Mouse (Mus musculus): Measurements from ENCODE around the gene Pate2. TPM values are rescaled to one million over a fixed set of nuclear protein-coding genes. Genes with fewer than 3 reads are reported as not detected.
"Not testable (repeated sequence)": the region's sequence is repeated elsewhere in the genome, so short reads cannot be mapped to it uniquely, and the experiment has no call there.

Pate2 gene
- polyA plus RNA-seq, 1 experiment from 2014 or later: 0.32 TPM

DNA sequence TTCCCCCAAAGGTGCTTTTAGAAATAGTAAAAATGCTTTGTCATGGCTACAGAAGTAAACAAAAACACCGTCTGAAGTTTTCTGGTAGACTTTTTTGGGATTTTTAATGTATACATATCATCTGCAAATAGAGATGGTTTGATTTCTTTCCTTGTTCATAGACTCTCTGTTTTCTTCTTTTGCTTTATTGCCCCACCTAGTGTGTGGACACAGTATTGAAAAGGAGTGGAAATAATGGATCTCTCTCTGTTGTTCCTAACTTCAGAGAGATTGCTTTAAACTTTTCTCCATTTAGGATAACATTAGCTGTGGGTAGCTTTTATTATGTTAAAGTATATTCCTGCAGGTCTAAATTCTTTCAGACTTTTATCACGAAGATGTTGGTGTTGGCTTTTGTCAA, 43.9 kb downstream of the Pate2 start:
- Histone ChIP-seq H3K4me3 (no peak overlapping the region), H3K27me3 (replicated peaks) (no peaks in the 10 kb centered on the region), H3K9ac (no peak overlapping the region), H3K27ac (no peak overlapping the region), H3K9me3 (replicated peaks) (no peaks in the 10 kb centered on the region), H3K36me3 (no peaks in the 10 kb centered on the region), H3K4me2 (no peak overlapping the region), H3K4me1 (no peaks in the 10 kb centered on the region)
- ATAC-seq: no peak
- WGBS (ENCODE audit: insufficient replicate concordance): 17% methylated on average over 2 of the region's 2 CpGs

- H3K4me1 ChIP-seq; ATAC-seq; H3K9me3 ChIP-seq (replicated peaks); H3K4me2 ChIP-seq; H3K27me3 ChIP-seq (replicated peaks); H3K4me3 ChIP-seq; H3K9ac ChIP-seq; H3K36me3 ChIP-seq; H3K27ac ChIP-seq: not testable (repeated sequence)
- WGBS (ENCODE audit: insufficient replicate concordance): 46% methylated on average over 2 of the region's 2 CpGs
Observed at GRCm38 (mm10) chr9:35616784-35617183, 46.7 kb downstream of the Pate2 start.

- 55% methylated on average over 1 of the region's 1 CpGs for WGBS (ENCODE audit: insufficient replicate concordance)
- H3K4me3 ChIP-seq: no peak overlapping the region
- ATAC-seq: no peak
- H3K36me3 ChIP-seq: no peaks in the 10 kb centered on the region
- H3K9me3 ChIP-seq (replicated peaks): no peaks in the 10 kb centered on the region
- H3K4me2 ChIP-seq: no peak overlapping the region
- no peak overlapping the region for H3K9ac ChIP-seq
- no peaks in the 10 kb centered on the region for H3K27me3 ChIP-seq (replicated peaks)
- no peak overlapping the region for H3K27ac ChIP-seq
- H3K4me1 ChIP-seq: no peaks in the 10 kb centered on the region
Observed at GRCm38 (mm10) chr9:35632981-35633380, 62.9 kb downstream of the Pate2 start.

GRCm38 (mm10) chr9:35648102-35648501, 78.0 kb downstream of the Pate2 start, which contains the start of gene Pate3:
Pate3 (minus strand) TSS chr9:35648202.
- Histone ChIP-seq H3K4me2 (no peak within 1 kb of the TSS), H3K9me3 (replicated peaks) (0 out of 2 replicates have a peak, but pooled peaks cover 4% of the 10 kb centered on the region), H3K27me3 (replicated peaks) (no peaks in the 10 kb centered on the region), H3K27ac (no peak within 1 kb of the TSS), H3K4me3 (no peak within 1 kb of the TSS), H3K36me3 (no peaks in the 10 kb centered on the region), H3K9ac (no peak within 1 kb of the TSS), H3K4me1 (no peaks in the 10 kb centered on the region)
- ATAC-seq: no peak
- 55% methylated on average over 1 of the region's 1 CpGs for WGBS (ENCODE audit: insufficient replicate concordance)

- no peaks in the 10 kb centered on the region for H3K9me3 ChIP-seq (replicated peaks)
- H3K4me2 ChIP-seq: no peak overlapping the region
- 66% methylated on average over 2 of the region's 2 CpGs for WGBS (ENCODE audit: insufficient replicate concordance)
- H3K27me3 ChIP-seq (replicated peaks): no peaks in the 10 kb centered on the region
- ATAC-seq: no peak
- H3K9ac ChIP-seq: no peak overlapping the region
- no peak overlapping the region for H3K27ac ChIP-seq
- H3K4me1 ChIP-seq: no peaks in the 10 kb centered on the region
- H3K36me3 ChIP-seq: no peaks in the 10 kb centered on the region
- no peak overlapping the region for H3K4me3 ChIP-seq
Observed at GRCm38 (mm10) chr9:35673557-35673956, 103.5 kb downstream of the Pate2 start.

- 0 out of 2 replicates have a peak, but pooled peaks cover 3% of the 10 kb centered on the region for H3K9me3 ChIP-seq (replicated peaks)
- H3K9ac ChIP-seq: no peak within 1 kb of the TSS
- no peak within 1 kb of the TSS for H3K27ac ChIP-seq
- H3K36me3 ChIP-seq: no peaks in the 10 kb centered on the region
- no peaks in the 10 kb centered on the region for H3K27me3 ChIP-seq (replicated peaks)
- ATAC-seq: no peak
- H3K4me2 ChIP-seq: no peak within 1 kb of the TSS
- WGBS (ENCODE audit: insufficient replicate concordance): 40% methylated on average over 1 of the region's 1 CpGs
- H3K4me1 ChIP-seq: no peaks in the 10 kb centered on the region
- H3K4me3 ChIP-seq: no peak within 1 kb of the TSS
Observed at GRCm38 (mm10) chr9:35687013-35687412, 116.9 kb downstream of the Pate2 start, which contains the start of gene Pate1. Pate1 (minus strand) TSS chr9:35687390.

- H3K9me3 ChIP-seq (replicated peaks): no peaks in the 10 kb centered on the region
- ATAC-seq: no peak
- no peaks in the 10 kb centered on the region for H3K27me3 ChIP-seq (replicated peaks)
- H3K4me1 ChIP-seq: no peaks in the 10 kb centered on the region
- no peaks in the 10 kb centered on the region for H3K36me3 ChIP-seq
- H3K4me3 ChIP-seq: no peak overlapping the region
- H3K27ac ChIP-seq: no peak overlapping the region
- no peak overlapping the region for H3K9ac ChIP-seq
- no peak overlapping the region for H3K4me2 ChIP-seq
Observed at GRCm38 (mm10) chr9:35691924-35692323, 121.8 kb downstream of the Pate2 start.

DNA sequence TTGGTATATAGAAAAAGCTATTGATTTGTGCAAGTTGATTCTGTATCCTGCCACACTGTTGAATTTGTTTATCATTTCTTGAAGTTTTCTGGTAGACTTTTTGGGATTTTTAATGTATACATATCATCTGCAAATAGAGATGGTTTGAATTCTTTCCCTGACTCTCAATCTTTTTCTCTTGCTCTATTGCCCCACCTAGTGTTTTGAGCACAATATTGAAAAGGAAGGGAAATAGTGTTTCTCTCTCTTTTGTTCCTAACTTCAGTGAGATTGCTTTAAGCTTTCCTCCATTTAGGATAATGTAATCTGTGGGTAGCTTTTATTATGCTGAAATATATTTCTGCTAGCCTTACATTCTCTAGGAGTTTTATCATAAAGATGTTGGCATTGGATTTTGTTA, 137.2 kb downstream of the Pate2 start:
- Histone ChIP-seq H3K4me3 (no peak overlapping the region), H3K27ac (no peak overlapping the region), H3K27me3 (replicated peaks) (no peaks in the 10 kb centered on the region), H3K9ac (no peak overlapping the region), H3K4me1 (no peaks in the 10 kb centered on the region), H3K4me2 (no peak overlapping the region), H3K36me3 (no peaks in the 10 kb centered on the region), H3K9me3 (replicated peaks) (no peaks in the 10 kb centered on the region)
- ATAC-seq: no peak

Other genes with a start within 250 kb of the Pate2 start
- 0.96 and 1.0 TPM in 2 replicates for gene Cdon, start 149.2 kb upstream of the Pate2 start, polyA plus RNA-seq (2016; fragmentation: Nextera tagmentation; extraction: Ambion mirVana)
- gene Gm1113, start 52.0 kb upstream of the Pate2 start, polyA plus RNA-seq (2016; fragmentation: Nextera tagmentation; extraction: Ambion mirVana): not detected in 2 replicates
- 0.65 and 0.67 TPM in 2 replicates for gene Ddx25, start 11.8 kb upstream of the Pate2 start, polyA plus RNA-seq (2016; fragmentation: Nextera tagmentation; extraction: Ambion mirVana)
- gene Pus3, start 11.7 kb upstream of the Pate2 start, polyA plus RNA-seq (2016; fragmentation: Nextera tagmentation; extraction: Ambion mirVana): 11.7 and 12.9 TPM in 2 replicates
- 9.4 and 10.8 TPM in 2 replicates for gene Hyls1, start 114 bp downstream of the Pate2 start, polyA plus RNA-seq (2016; fragmentation: Nextera tagmentation; extraction: Ambion mirVana)
- not detected in 2 replicates for gene Pate4, start 41.7 kb downstream of the Pate2 start, polyA plus RNA-seq (2016; fragmentation: Nextera tagmentation; extraction: Ambion mirVana)
- gene Pate3, start 77.9 kb downstream of the Pate2 start, polyA plus RNA-seq (2016; fragmentation: Nextera tagmentation; extraction: Ambion mirVana): not detected in 2 replicates
- gene Pate1, start 117.1 kb downstream of the Pate2 start, polyA plus RNA-seq (2016; fragmentation: Nextera tagmentation; extraction: Ambion mirVana): not detected in 2 replicates
- not detected in 2 replicates for gene Gm17677, start 170.8 kb downstream of the Pate2 start, polyA plus RNA-seq (2016; fragmentation: Nextera tagmentation; extraction: Ambion mirVana)
- not detected in 2 replicates for gene Gm17727, start 207.8 kb downstream of the Pate2 start, polyA plus RNA-seq (2016; fragmentation: Nextera tagmentation; extraction: Ambion mirVana)
- not detected in 2 replicates for gene Gm27235, start 219.8 kb downstream of the Pate2 start, polyA plus RNA-seq (2016; fragmentation: Nextera tagmentation; extraction: Ambion mirVana)
- not detected in 2 replicates for gene D730048I06Rik, start 219.8 kb downstream of the Pate2 start, polyA plus RNA-seq (2016; fragmentation: Nextera tagmentation; extraction: Ambion mirVana)